Mouse (Mus musculus) layer of hippocampus, adult 2 months (tissue): ENCODE measurements around the gene Pttg1. TPM values are rescaled to one million over a fixed set of nuclear protein-coding genes. Genes with fewer than 3 reads are reported as not detected.

Experiments used
- DNase-seq, 2 experiments: peaks; one replicate each; pipeline ENCODE4 v3.0.0; 2022; ENCODE audit warnings: low spot score in 2 of 2
- H3K27ac ChIP-seq: fragments of 200-600 bp; 2 replicates; pipeline ENCODE4 v1.8.1; 2022
- H3K4me3 ChIP-seq: fragments of 200-600 bp; 2 replicates; pipeline ENCODE4 v1.8.1; 2022; ENCODE audit warnings: mild to moderate bottlenecking
- CTCF ChIP-seq: fragments of 200-600 bp; conservative IDR thresholded peaks from 2 replicates; pipeline ENCODE4 v1.8.1; 2022; ENCODE audit warnings: antibody characterized with exemption, mild to moderate bottlenecking, moderate library complexity
- microRNA-seq, 2 experiments: library from miRNA; unstranded; fragments of <30 nt; microRNA quantifications; one replicate each; pipeline ENCODE4 v1.2.0; 2021
- total RNA-seq, 2 experiments: library from RNA; stranded (reverse); gene quantifications; 2 replicates each; pipeline ENCODE4 v1.2.3; 2021

Gene Pttg1
- total RNA-seq, 2 experiments from 2014 or later = 23.5 to 28.6 TPM

DNA sequence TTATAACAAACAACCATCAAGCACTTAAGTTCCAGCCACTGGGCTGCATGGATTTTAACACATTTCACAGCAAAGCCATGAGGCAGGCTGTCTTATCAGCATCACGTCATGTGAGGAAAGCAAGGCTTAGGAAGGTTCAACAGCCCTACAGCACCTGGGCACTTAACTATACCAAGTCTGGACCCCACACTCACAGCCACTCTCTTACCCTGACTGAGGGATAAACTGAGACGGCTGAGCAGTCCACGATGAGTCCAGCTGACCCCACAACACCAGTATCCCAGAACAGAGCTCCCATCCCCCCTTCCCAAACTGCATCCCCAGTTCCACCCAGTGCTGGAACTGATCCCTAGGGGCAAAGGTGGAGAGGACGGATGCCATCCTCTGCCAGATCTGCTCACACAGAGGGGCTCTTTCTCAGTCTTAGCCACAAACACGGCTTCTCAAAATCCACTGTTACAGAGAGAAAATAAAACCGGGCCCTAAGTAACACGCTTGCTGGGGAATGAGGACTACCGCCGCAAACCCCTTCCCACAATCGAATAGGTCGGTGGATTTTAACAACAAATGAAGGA lies 46.1 kb downstream of the Pttg1 start:
- no peak for DNase-seq
- no peak overlapping the region for H3K4me3 ChIP-seq
- no peak overlapping the region for H3K27ac ChIP-seq
- no peak for TF ChIP-seq CTCF

DNA sequence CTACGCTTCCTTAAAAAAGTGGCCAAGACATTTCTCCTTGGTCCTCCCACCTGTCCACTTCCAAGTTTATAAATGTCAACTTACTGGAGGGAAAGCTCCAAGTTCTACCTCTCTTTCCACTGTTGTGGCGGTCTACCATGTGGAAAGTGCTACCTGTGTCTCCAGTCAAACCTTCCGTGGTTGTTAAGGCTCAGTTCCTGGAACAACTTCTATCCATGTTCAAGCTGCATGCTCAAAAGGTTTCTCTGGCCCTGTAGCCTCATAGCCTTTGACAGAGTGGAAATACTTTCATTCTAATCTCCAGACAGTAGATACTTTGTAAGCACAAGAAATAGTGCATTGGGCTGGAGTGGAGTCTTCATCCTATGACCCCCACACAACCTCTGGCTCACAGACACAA lies 46.6 kb downstream of the Pttg1 start:
- Histone ChIP-seq H3K27ac (no peak overlapping the region), H3K4me3 (no peak overlapping the region)
- no peak for DNase-seq
- TF ChIP-seq CTCF = no peak

DNA sequence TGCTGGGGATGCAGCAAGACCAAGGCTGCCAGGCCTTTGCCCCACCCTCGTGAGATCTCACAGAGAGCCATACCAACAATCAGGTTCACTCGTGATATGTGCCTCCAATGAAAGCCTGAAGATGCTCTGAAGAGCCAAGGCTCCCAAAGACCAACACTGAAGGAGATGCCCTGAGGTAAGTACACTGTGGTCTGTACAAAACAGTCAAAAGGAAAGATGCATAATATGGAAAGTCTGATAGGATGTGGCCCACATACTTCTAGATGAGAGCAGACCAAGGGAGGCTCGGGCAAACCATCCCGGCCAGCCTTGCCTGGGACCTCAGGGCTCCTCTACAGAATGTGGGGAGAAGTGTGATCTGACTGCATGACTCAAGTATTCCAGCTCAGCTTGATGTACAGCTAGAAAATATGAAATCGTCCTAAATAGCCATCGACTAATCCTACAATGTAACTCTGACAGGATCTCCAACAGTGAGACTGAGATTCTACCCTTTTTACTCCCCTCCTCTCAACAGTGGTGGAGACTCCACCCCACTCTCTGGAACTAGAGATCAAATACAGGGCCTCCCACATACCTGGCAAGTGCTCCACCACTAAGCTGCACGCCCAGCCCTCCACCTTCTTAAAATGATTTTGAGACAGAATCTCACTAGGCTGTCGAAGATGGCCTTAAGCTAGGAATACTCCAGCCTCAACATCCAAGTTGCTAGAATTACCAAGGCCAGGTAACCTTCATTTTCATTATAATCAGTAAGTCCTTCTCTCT lies 48.8 kb downstream of the Pttg1 start:
- Histone ChIP-seq H3K4me3 (no peak overlapping the region), H3K27ac (no peak overlapping the region)
- no peak for TF ChIP-seq CTCF
- DNase-seq = no peak

DNA sequence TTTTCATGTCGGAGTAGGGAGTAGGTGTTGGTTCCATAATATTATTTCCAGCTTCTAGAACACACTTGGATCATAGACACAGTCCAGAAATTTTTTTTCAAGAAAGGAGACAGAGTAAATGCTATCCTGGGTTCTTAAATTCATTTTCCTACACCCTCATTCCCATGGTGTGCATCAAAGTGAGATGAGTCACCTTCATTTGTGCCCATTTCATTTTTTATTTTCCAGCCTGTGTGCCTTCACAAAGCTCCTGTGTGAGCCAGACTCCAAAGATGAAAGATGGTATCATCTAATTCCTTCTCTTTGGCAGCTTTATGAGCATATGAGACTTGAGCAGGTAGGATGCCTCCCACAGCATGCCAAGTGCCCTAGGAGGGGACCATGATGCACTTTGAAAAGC lies 49.5 kb downstream of the Pttg1 start:
- Histone ChIP-seq H3K4me3 (no peak overlapping the region), H3K27ac (no peak overlapping the region)
- TF ChIP-seq CTCF = no peak
- DNase-seq = no peak

- H3K27ac ChIP-seq = no peak overlapping the region
- no peak for TF ChIP-seq CTCF
- no peak for DNase-seq
- H3K4me3 ChIP-seq = no peak overlapping the region
Measured at GRCm38 (mm10) chr11:43374956-43375355, 51.1 kb downstream of the Pttg1 start.

DNA sequence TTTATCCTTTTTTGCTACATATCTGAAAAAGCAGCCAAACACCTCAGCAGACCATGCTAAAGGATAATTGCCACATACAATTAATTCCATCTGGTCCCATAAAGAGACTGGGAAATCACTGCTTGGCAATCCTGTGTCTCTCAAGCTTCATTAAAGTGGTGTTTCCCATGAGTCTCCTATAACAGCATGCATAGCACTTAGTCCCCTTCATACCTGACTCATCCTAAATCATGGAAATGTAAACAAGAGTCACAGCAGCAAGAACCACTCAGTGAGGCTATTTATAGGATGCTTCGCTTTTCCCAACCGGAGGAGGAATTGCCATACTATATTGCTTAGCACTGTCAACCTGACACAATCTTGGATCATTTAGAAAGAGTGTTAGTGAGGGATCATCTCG lies 52.7 kb downstream of the Pttg1 start:
- no peak for DNase-seq

GRCm38 (mm10) chr11:43371807-43372206 lies 54.2 kb downstream of the Pttg1 start:
- no peak for TF ChIP-seq CTCF
- DNase-seq = no peak
- Histone ChIP-seq H3K27ac (no peak overlapping the region), H3K4me3 (no peak overlapping the region)

More for the DNA sequence above, 52.7 kb downstream of the Pttg1 start:
- TF ChIP-seq CTCF = no peak
- no peak overlapping the region for H3K27ac ChIP-seq
- no peak overlapping the region for H3K4me3 ChIP-seq

Small RNA genes lying within 50 kb of the gene (microRNA-seq; reads per million reads assigned to microRNA genes)
- 543 to 932 reads per million in 2 experiments for gene Mir146

Other genes with a start within 250 kb of the Pttg1 start
- gene Slu7, start 7.5 kb upstream of the Pttg1 start, total RNA-seq = 10 to 100 TPM; 54.2 to 54.9 TPM
- gene C1qtnf2, start 48.0 kb upstream of the Pttg1 start, total RNA-seq = 1 to 10 TPM; 1.3 to 1.4 TPM
- gene Ccnjl, start 102.5 kb upstream of the Pttg1 start, total RNA-seq = 10 to 100 TPM; 10.8 to 15.5 TPM
- gene 4933415A04Rik, start 160.8 kb upstream of the Pttg1 start, total RNA-seq = 1 to 10 TPM; 1.9 to 2.4 TPM
- not detected for gene Fabp6, start 175.3 kb upstream of the Pttg1 start, total RNA-seq